Mouse (Mus musculus): Measurements from ENCODE around the gene Wdr17.
"Not testable (repeated sequence)": the region's sequence is repeated elsewhere in the genome, so short reads cannot be mapped to it uniquely, and the experiment has no call there.

The Wdr17 gene

DNA sequence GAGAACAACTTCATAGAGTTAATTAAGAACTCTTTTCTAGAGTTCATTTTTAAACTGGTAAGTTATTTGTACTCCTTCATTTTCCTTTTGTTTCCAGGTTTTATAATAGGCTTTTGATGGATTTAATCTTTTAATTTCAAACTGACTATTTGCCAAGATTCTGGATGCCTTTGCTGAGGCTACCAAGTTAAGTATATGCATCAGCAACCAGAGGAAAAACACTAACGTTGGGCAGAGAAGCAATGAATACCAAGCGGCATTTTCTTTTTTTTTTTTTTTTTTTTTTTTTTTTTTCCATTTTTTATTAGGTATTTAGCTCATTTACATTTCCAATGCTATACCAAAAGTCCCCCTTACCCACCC lies 94.3 kb downstream of the Wdr17 start:
- in situ Hi-C loops (cut with MboI, MseI) = loop anchor here (25.0 kb wide), 1 partner anchor 570 kb away; no protein-coding TSS in a partner anchor

DNA sequence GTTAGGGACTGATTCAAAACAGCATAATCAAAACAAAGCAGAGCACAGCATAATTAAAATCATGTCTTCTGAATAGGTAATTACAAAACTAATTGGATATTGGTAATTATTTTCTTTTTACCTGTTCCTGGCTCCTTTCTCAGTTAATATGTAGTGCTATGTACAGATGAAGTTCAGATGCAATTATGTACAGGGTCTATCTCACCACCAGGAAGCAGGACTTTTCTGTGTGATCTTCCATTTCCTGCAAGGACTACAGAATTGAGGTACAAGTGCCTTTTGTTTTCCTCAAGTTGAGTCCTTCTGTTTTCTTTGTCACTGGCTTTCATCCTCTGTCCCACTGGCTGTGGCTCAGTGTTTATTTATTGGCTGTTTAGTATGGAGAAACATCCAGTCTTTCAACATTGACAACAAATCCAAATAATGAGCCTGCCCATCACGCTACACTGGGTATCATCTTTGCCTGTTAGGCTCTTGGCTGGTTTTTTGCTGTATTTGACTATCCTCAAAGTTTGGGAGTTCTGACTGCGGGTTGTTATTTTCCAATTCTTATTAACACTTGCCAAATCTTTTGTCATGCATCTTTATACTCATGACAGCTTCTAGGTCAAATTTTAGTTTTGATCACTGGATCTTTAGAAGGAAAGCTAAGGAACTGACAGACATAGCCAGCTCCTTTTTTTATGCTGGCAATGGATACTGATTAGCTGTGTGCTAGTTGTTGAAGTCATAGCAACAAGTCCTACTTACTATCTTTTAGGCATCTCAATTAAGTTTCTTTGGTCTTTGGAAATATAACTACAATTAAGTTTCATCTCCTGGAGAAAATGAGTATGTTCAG lies 94.9 kb downstream of the Wdr17 start:
- in situ Hi-C loops (cut with MboI, MseI) = loop anchor here (25.0 kb wide), 1 partner anchor 570 kb away; no protein-coding TSS in a partner anchor

DNA sequence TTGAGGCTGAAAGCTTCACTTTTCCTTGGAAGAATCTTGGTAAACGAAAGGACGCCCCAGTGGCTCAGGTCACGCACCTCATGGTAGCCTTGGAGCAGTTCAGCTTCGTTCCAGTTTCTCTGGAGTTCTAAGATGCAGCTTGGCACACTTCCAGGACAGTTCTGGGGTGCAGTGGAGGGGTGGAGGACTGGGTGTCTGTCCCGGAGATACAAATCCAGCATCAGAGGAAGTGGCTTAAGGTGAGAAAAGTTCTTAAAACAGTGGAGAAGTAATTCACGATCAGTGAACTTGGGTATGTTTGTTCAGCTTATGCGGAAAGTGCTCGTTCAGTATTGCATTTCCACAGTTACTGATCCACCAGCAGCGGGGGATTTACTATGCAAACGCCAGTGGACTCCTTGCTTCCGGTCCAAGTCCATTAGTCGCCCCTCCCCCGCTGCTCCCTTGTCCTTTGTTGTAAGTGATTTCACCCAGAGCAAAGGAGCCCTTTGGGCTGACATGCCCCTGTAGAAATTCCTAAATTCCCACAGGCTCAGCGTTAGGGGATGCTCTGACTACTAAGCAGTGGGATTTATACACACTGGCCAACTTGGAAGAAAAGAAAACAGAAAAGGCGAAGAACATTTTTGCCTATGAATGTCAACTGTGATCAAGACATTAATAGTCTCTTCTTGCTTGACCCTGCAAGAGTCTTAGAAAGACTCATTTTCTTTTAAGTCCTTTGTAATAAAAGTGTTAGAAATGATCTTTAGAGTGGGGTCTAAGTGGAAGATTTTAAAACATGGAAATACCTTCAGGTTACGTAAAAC lies 106.6 kb downstream of the Wdr17 start:
- in situ Hi-C loops (cut with MboI, MseI) = loop anchor here (25.0 kb wide), 1 partner anchor 582 kb away; no protein-coding TSS in a partner anchor

DNA sequence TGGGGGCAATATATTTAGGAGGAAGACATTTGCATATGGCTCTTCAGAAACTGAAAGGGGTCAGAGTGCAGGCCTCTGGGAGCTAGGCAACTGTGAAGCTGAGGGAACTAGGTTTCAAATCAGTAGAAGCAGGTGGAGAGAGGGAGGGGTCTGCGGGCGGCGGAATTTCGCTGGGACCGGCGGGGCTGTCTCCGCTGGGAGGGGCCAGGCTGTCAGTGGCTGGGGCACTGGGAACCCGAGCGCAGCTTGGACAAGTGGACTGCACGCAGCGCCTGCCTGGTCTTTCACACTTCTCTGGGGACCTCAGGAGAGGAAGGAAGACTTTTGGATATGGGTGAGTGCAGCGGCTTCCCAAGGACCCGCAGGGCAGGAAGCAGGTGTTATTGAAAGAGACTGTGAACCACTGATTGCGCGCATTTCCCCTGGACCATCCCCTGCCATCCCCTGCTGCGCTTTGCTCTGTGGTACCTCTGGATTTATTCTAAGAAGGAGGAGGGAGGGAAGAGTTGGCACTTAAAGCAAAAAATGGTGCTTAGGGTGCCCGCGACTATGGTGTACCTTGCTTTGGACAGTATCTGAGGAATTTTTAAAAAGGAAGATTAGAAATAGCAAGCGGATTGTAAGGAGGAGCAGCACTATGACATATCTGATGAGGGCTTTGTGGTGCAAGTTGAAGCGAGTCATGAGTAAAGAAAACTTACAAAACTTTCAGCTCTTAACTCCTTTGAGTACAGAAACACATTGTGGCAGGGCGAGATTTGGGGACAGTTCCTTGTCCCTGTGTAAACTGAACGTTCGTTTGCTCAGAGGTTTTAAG lies 107.5 kb downstream of the Wdr17 start:
- in situ Hi-C loops (cut with MboI, MseI) = loop anchor here (25.0 kb wide), 1 partner anchor 583 kb away; no protein-coding TSS in a partner anchor

DNA sequence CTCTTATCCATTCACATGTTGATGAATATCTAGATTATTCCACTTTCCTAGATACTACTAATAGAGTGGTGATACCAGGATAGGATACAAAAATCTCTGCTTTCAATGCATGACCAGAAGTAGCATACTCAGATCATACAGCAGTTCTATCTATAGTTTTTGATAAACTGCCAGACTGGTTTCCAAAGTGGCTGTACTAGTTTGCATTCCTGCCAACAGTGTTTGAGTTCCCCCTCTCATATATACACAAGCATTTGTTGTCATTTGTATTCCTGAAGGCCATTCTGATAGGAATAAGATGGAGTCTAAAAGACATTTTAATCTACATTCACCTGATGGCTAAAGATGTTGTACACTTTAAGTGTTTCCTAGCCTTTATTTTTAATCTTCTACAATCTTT lies 110.0 kb downstream of the Wdr17 start:
- in situ Hi-C loops (cut with MboI, MseI) = loop anchor here (25.0 kb wide), 1 partner anchor 585 kb away; no protein-coding TSS in a partner anchor

DNA sequence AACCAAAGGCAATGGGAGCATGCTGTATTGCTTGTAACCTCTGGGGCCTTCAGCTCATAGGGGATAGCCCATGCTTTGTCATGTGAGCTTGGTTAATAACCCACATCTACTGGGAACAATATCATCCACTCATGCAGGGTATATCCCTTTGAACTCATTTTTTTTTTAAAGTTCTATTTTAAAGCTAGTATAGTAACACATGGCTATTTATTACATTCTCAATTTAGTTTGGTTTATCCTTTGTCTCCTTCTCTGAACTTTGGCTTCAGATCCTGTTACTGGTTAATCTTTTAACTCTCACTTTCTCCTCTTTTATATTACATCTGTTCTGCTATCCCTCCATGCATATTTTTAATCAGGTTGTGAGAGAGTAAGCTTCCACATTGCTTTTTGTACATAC lies 110.7 kb downstream of the Wdr17 start:
- in situ Hi-C loops (cut with MboI, MseI) = loop anchor here (25.0 kb wide), 1 partner anchor 586 kb away; no protein-coding TSS in a partner anchor

DNA sequence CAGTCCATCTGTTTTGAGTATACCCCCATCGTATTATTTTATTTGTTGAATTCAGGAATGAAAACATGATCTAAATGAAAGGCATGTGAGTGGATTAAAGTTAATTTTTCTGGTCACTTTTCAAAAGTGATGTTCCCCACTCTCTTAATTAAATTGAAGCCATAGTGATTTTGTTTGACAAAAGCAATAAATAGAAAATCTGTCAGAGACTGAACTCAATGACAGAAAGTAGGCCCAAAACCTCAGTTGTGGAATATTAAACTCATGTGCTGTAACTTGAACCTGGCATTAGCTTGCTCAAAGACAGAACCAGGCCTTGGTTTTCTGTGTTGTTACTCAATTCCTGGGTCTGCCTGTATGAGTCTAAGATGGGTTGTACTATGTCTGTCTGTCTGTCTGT lies 129.3 kb downstream of the Wdr17 start:
- in situ Hi-C loops (cut with MboI, MseI) = no loop called here

DNA sequence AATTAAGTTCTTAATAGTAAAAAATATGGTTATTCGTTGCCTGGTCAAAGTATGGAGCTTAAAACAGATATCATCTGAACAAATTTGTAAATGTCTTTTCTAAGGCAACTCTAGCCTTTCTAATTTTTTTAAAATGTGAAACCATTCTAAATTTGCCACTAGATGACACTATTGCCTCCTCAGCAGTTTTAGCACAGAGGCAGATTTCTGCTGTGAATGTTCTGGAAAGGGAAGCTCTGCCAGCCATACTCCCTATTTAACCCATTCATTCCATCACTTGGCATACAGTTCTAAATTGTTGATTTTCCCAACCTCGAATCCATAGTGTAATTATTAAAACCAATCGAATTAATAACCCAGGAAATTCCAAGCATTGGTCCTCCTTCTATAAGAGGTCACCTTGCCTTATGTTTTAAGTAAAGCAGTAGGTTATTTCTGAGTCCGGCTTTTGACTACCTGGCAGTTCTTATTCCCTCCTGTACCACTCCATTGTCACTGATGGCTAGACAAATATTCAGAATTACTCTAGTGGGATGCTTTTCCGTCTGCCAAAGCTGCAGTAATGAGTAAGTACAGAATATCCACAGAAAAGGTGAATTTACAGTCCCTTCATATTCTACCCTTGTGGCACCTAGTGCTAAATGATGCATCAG lies 150.2 kb downstream of the Wdr17 start:
- in situ Hi-C loops (cut with MboI, MseI) = no loop called here

DNA sequence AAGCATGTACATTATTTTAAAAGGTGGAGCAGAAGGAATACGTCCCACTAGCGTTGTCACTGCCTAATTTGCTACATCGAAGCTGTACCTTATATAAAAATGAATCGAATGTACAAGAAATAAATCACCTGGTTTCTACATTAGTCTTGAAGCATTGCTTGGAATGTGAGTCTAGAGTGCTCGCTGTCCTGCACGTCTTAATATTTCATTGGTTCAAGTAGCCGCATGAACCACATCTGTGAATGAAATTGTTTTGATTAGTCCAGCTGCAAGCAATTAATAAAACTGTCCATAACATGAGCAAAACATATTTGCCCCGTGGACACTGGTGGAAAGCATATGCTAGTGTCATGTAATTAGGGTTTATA lies 162.3 kb downstream of the Wdr17 start:
- in situ Hi-C loops (cut with MboI, MseI) = no loop called here

DNA sequence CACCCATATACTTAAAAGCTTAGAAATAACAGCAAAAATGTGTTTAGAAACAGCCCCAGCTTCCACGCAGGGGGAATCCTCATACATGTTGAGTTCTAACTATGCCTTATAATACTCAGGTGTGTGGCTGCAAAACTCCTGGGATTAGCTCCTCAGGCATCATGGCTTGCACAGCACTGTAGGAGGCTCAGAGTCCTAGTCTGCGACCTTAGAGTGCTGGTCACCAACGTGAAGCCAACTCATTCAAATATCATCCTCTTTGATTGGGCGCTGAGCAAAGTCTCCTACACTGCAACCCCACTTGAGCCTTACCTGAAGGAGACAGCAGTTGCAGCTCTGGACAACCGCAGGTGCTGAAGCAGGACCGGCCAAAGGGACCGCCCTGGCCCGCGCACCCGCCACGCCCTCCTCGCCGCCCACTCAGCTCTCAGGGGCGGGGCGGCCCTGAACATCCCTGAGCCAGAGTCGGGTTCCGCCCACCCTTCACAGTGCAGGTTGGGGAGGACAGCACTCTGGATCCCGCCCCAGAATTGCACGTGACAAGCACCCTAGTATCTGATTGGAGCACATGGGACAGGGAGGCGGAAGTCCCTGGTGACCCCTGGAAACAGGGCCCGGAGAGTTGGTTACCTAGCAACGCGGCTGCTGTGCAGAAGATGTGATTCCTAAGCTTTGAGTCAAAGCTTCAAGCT lies 162.9 kb downstream of the Wdr17 start:
- in situ Hi-C loops (cut with MboI, MseI) = no loop called here

DNA sequence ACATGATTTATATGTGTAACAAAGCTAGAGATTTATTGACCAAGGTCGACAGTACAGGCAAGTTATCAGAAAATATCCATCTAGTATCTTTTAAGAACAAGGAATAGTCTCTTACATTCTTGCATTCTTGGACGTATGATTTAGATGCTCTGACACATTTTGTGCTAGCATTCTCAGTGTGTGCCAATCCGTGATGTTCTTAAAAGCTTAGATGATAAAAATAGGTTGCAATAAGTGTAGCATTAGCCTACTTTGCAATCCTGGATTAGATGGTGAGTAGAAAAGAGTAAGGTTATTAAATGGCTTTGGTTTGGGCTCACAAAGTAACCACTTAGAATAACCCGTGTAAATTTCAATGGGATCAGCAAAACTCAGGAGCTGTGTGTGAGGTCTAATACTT lies 168.5 kb downstream of the Wdr17 start:
- in situ Hi-C loops (cut with MboI, MseI) = no loop called here

DNA sequence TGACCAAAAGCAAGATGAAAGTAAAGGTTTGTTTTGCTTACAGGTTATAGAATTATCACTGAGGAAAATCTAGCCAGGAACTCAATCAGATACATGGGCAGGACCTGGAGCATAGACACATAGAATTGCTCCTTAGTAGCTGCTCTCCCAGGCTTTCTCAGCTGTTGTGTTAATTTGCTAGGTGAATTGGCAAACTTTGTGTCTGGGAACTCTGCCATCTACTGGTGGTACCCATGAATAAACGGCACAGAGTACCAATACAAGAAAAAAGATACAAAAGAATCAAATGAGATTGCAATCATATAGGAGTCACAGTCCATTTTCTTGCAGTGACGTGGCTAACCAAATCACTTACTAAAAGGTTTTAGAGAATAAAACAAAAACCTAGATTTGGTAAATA lies 181.2 kb downstream of the Wdr17 start:
- in situ Hi-C loops (cut with MboI, MseI) = no loop called here

DNA sequence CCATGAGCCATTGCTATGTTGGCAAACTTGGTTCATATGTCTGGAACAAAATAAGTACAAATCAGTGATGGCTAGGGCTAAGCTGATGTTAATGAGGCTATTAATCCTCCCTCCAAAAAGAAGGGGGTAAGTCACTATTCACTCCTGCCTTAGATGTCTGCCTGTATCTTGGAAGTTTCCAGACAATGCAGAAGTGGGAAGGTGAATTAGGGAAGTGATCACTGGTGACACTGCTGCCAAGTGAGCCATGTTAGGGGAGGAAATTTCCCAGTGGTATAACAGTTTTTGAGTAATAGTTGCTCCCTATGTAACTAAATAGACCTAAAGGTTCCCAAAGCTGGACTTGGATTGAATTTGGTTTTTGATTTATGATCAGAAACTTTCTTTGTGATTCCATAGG lies 215.2 kb downstream of the Wdr17 start:
- in situ Hi-C loops (cut with MboI, MseI) = loop anchor here (25.0 kb wide), 1 partner anchor 810 kb away; no protein-coding TSS in a partner anchor

DNA sequence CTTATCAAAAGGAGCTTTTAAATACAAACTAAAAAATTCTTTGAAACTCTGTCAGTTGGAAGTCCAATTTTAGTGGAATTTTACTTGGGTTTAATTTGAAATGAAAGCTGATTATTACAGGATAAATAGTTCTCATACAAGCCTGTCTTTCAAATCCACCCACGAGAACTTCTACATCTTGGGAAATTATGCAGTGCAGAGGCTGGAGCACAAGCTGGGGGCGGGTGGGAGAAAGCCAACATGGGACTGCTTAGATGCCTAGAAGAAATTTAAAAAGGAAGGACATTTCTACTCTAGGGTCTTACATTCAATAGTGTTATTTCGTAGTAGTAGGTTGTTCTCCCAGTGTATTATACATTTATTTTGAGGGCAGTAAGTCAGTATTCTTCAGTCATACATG lies 219.2 kb downstream of the Wdr17 start:
- in situ Hi-C loops (cut with MboI, MseI) = loop anchor here (25.0 kb wide), 1 partner anchor 805 kb away; no protein-coding TSS in a partner anchor

DNA sequence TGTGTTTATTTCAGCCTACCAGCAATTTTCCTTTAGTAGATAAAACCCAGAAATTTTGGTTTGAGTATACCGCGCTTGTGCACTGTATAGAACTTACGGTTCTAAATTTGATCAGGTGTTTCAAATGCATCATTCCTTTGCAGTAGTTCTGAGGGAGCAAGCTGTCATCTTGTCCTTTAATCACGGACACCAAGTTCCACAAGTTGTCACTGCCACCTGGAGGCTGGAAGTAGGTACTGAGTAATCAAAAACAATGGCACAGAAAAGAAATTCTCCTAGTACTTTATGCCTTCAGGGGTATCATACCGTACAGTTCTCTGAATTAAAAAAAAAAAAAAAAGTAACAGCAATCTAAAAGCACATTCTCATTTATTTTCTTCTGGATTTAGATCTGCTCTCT lies 226.3 kb downstream of the Wdr17 start:
- in situ Hi-C loops (cut with MboI, MseI) = loop anchor here (5.0 to 25.0 kb wide), 2 partner anchors 153 to 798 kb away; no protein-coding TSS in a partner anchor

DNA sequence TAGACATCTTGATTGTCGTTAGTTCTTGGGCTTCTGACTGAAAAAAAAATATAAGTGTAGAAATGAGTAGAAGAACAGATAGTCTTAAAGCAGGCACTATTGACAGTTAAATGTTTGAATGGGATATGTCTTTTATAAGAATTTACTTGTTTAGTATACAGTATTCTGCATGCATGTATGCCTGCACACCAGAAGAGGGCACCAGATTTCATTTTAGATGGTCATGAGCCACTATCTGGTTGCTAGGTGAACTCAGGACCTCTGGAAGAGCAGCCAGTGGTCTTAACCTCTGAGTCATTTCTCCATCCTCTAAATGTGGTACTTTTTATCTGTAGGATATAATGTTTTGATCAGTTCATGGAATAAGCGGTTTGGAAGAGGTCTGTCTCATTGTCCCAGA lies 227.3 kb downstream of the Wdr17 start:
- in situ Hi-C loops (cut with MboI, MseI) = loop anchor here (5.0 to 25.0 kb wide), 2 partner anchors 152 to 797 kb away; no protein-coding TSS in a partner anchor

DNA sequence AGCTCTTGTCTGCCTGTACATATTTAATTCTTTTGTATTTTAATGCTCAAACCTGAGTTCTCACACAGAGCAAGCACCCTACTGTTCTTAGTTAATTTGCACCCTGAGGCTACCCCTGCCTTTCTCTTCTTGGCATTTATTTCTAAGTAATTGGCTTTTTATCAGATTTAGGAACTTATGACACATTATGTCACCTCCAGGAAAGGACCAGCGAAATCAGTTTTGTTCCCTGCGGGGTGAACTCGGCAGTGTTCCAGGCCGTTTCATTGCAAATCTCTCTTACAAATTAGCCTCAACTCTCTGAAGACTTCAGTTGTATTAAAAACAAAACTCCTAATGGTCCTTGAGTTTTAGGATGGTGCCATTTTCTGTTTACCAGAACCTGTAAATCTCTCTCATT lies 248.3 kb downstream of the Wdr17 start:
- in situ Hi-C loops (cut with MboI, MseI) = no loop called here

DNA sequence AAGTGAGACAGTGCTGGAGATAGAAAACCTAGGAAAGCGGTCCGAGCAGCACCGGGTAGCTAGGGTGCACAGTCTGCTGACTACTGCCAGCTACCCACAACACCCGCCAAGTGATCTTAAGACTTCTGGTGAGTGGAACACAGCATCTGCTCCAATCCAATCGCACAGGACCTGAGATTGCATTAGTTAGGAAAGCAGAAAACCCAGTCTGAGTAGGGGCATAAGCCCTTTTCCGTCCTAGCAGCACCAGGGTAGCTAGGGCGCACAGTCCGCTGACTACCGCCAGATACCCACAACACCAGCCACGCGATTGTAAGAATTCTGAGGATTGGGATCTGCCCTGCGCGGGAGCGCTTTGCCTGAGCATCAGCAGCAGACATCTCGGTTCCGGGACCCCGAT lies 270.3 kb downstream of the Wdr17 start:
- in situ Hi-C loops (cut with MboI, MseI) = not testable (repeated sequence)

DNA sequence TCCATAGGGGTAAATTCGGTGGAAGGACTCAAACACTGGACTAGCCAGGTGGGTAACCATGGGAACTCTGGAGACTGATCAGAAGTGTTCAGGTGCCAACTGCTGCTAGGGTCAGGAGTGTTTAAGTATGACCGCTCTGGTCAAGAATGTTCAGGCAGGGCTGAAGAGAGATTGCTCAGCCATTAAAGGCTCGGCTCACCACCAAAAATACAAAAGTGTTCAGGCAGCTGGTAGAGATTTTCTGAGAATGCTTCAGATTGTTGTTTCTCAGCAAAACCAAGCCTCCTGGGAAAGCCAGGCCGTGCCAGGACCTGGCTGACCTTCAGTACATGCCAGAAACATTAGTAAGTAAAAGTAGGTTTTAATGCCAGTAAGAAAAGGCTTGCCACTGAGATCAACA lies 276.7 kb downstream of the Wdr17 start:
- in situ Hi-C loops (cut with MboI, MseI) = no loop called here

DNA sequence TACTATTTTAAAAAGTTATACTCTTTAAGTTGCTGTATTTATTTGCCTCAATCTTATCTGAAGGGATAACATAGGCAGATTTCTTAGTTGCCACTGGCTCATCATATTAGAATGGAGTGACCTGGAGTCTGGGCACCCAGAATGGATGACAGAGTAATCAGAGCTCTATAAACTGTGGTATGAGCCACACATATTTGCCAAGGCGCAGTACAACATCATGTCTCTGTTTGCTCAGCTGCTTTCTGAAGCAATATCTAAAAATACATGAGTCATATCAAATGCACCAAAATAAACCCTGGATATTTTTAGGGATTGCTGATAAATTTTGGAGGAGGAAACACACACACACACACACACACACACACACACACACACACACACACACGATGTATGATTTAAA lies 277.6 kb downstream of the Wdr17 start:
- in situ Hi-C loops (cut with MboI, MseI) = no loop called here

Data from T-helper 2 cell (primary cell).